Mouse (Mus musculus) kidney, adult 11 months (tissue): ENCODE measurements at regions not wholly inside any gene's neighbourhood (a gene's known extent, or its start where the extent isn't known, plus 50 kb on each side); places are given as distances from the start of the nearest gene placed in this dataset.

ENCODE experiments used
- DNase-seq: peaks from one replicate; pipeline ENCODE4 v3.0.0; 2022

GRCm38 (mm10) chr19:56041930-56042329 is 245.0 kb upstream of the Habp2 start:
- DNase-seq, result no peak

GRCm38 (mm10) chr19:56046784-56047390 is 240.1 kb upstream of the Habp2 start:
- DNase-seq, result no peak

DNA sequence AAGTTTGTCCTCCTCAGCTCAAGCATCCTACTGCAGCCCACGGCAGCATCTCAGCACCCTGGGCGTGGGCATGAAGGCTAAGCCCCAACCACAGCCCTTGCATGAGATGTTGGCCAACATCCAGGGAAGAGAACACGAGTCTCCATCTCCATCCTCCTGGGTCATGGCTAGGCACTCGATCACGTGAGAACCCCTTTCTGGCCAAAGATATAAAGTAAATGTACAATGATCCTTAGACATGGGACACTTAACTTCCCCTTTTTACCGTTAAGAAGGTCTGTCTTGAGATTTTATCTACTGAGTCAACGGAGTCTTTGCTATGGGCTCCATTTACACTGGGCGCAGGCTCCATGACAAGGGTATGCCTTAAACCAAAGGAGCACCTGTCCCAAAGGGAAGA is 232.8 kb upstream of the Habp2 start:
- DNase-seq, result no peak

DNA sequence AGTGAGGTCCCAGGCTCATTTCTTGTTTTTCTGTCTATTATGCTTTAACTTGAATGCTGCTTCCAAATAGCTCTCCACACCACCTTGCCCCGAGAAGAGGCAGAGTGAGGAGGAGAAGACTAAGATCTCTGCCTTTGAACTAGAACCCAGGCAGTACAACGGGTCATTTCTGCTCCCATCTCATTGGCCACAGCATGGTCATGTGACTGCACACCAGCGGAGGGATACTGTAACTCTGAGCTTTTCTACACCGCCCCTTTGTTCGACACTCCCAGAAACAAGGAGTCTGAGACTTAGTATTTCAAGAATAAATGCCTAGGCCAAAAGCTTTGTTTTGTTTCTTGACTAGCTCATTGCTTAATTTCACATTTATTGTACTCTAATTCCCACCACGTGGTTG is 230.5 kb upstream of the Habp2 start:
- DNase-seq, result no peak

GRCm38 (mm10) chr19:56061882-56062540 is 224.9 kb upstream of the Habp2 start:
- no peak for DNase-seq

DNA sequence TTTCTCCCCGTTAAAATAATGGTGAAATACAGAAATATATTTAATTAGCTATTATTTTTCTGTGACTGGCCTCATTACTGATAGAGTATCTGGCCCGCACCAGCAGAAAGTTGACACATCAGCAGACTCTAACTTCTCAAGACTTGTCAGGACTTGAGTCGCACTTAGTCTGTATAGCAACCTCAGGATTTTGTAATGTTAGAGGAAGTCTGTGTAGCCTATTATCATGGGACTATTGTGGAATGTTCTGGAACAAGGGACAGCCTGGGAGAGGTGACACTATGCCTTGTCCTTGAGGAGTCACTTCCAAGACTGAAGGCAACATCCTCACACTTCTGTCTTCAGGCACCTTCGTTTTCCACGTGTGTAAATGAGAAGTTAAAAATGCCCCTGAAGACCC is 223.8 kb upstream of the Habp2 start:
- DNase-seq, result no peak

GRCm38 (mm10) chr19:56065730-56066129 is 221.2 kb upstream of the Habp2 start:
- no peak for DNase-seq

- DNase-seq, result no peak
Observed at GRCm38 (mm10) chr19:56068165-56068564, 218.8 kb upstream of the Habp2 start.

- no peak for DNase-seq
Observed at GRCm38 (mm10) chr19:56068854-56069253, 218.1 kb upstream of the Habp2 start.

GRCm38 (mm10) chr19:56069266-56069665 is 217.7 kb upstream of the Habp2 start:
- no peak for DNase-seq

GRCm38 (mm10) chr19:56071340-56071739 is 215.6 kb upstream of the Habp2 start:
- DNase-seq, result no peak

DNA sequence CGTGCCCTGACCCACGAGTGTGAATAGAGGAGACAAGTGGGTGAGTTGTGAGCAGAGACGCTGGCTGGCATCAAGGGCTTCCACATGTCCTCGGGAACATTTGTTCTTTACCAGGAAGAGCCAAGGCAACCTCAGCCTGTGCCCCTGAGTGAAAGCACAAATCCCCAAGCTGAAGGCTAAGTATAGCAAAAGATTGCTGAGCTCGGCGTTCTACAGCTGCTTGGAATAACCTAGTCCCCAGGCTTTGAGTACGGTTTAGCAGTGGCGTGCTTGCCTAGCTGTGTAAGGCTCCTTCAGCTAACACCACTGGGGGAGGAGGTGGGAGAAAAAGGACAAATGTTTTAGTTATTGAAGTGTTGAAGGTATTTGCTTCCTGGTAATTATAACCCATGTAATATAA is 210.8 kb upstream of the Habp2 start:
- DNase-seq, result no peak

GRCm38 (mm10) chr19:56077491-56077890 is 209.4 kb upstream of the Habp2 start:
- no peak for DNase-seq

DNA sequence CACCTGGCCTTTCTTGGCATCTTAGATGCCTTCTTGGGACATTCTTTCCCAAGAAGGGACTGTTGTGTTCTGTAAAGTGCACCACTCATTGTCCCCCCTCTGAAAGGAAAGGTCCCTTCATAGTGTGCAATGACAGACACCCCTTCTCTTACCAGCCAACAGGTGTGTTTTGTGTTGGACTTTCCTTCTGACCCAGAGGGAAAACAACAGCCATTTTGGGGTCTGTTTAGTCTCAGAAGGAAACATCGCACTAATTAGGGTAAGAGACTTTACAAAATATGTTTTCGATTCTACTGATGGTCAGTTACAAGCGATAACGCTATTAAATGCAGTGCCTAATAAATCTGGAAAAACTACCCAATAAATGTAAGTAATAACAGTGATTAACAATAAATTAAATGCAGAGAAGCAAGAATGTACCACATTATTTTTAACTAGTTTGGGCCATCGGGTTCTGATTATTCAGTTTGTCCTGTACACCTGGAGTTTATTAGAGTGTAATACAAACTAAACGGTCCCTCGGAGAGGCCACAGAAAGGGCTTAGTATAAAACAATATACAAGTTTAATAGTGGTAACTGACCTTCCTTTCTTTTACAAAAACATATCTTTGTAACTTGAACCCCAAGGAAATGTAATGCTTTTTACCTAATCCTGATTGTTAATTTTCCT is 200.4 kb upstream of the Habp2 start:
- DNase-seq, result no peak

DNA sequence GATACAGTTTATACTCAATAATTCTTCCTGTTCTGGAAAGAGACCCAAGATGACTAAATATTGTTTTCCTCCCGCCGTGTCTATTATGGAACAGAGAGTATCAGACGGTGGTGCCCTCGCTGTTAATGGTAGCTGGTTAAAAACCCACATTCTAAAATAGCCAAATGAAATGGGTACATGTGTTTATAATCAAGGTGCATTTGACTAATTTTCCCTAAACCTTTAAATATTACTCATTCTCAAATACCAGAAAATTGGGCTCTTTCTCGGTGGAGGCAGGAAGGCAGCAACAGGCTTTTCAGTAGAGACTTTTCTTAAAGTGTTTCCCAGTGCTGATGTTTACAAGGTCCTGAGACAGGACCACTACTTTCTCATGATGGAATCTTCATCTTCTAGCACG is 199.8 kb upstream of the Habp2 start:
- no peak for DNase-seq

DNA sequence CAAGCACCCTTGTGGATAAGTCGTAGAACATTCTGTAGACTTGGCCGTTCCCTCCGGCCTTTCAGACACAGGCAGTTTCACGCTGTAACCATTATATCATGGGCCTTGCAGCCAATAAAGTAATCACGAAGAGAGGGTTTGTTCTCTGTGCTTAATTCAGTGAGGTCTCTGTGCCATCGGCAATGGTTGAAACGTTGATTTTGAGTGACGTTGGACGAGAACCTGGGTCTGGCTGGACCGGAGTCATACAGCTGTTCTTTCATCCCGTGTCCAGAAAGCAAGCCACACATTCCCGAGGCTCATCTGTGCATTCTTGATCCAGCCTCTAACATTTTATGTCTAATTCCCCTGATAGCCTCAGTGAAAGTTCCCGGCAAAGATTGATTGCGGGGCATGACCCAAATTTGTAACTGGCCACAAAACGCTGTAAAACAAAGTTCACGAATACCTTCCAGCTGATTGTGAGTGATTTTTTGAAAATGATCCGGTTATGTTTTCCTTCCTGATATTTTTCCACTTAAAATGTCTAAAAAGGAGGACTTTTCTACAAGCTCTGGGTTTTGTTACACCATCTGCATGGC is 197.1 kb upstream of the Habp2 start:
- no peak for DNase-seq

- DNase-seq, result no peak
Observed at GRCm38 (mm10) chr19:56091581-56091980, 195.4 kb upstream of the Habp2 start.

- no peak for DNase-seq
Observed at GRCm38 (mm10) chr19:56095873-56096272, 191.1 kb upstream of the Habp2 start.

- DNase-seq, result no peak
Observed at GRCm38 (mm10) chr19:56099725-56100124, 187.2 kb upstream of the Habp2 start.

GRCm38 (mm10) chr19:56100131-56100872 is 186.6 kb upstream of the Habp2 start:
- DNase-seq, result no peak

DNA sequence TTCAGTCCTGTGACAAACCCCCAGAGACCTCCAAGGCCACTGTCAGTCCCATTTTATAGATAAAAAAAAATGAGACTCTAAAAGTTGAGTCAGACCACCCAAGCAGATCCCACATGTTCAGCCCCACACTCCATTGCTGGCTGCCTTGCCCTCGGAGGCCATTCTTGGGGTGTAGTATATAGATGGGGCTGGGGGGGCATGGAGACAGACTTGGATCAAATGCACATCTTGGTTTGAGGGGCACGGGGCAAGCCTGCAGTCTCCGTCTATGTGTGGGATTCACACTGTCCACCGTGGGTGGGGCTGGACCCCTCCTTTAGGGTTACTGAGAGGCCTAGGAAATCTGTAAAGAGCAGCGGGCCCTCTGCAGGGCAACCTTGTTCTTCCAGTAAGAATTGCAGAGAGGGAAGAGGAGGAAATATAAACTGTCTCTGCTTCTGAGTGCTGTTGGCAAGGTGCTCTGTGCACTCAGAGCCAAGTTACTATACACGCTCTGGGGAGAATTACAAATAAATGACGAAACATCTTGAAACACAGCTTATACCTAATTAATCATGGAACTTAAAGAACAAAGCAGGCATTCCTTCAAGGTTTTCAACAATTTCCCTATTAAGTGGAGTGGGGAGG is 184.4 kb upstream of the Habp2 start:
- DNase-seq, result no peak

GRCm38 (mm10) chr19:56105073-56105451 is 181.9 kb upstream of the Habp2 start:
- no peak for DNase-seq
